8 mouse cellular contexts compared by ENCODE assay signal in the genomic region with DNA sequence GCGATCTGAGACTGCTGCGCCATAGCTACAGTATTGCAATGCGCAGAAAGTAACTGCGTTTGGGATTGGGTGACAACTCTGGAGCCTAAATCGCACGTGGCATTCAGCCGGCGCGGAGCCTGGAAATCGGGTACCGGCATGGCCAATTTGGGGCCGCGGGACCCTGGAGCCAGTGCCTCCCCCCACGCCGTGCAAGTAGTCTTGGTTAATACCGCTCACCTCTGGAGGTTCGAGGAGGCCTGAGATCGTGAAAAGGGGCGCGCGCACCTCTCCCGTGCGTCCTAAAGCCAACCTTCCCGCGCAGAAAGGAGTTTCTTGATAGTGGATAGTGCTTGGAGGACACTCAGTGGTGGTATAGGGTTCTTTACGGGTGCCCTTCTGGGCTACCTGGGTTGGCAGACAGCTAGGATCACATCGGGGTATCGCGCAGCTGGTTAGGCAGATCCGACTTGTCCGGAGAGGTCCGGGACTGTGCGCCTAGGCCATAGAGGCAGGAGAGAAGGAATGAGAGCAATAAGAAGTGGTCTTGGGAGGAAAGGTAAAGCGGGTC. TPM values are rescaled to one million over a fixed set of nuclear protein-coding genes. Genes with fewer than 3 reads are reported as not detected.
DNase-seq lines count a peak whose midpoint lies in the region; ATAC-seq and TF ChIP-seq lines count a peak whose summit lies in the region.

No protein-coding gene starts in this region.

- no peak for ATAC-seq in forebrain, embryonic 13.5 days
- no peak for ATAC-seq in lung, postnatal 0 days
- ATAC-seq in limb, embryonic 14.5 days (ENCODE audit: low FRiP score, low read depth) = no peak
- no peak for ATAC-seq in stomach, embryonic 16.5 days (ENCODE audit: insufficient read depth, low FRiP score)

- 51% methylated on average over 34 of the region's 34 CpGs for WGBS in forebrain, embryonic 10.5 days
- 51% methylated on average over 34 of the region's 34 CpGs for WGBS in forebrain, embryonic 13.5 days
- 55% methylated on average over 34 of the region's 34 CpGs for WGBS in lung, postnatal 0 days
- 53% methylated on average over 34 of the region's 34 CpGs for WGBS in limb, embryonic 14.5 days
- 49% methylated on average over 34 of the region's 34 CpGs for WGBS in stomach, embryonic 16.5 days

- no peak overlapping the region for H3K9ac ChIP-seq in forebrain, embryonic 13.5 days
- H3K9ac ChIP-seq in lung, postnatal 0 days (replicated peaks; ENCODE audit: low read depth) = no peak overlapping the region
- peak overlapping the region; percentile 48 for H3K9ac ChIP-seq in limb, embryonic 14.5 days (ENCODE audit: low read depth, low read length, severe bottlenecking)
- no peak overlapping the region for H3K9ac ChIP-seq in stomach, embryonic 16.5 days (ENCODE audit: low read length)

- peaks cover 39% of the 10 kb centered on the region for H3K9me3 ChIP-seq in forebrain, embryonic 10.5 days
- H3K9me3 ChIP-seq in forebrain, embryonic 13.5 days (replicated peaks) = peaks cover 28% of the 10 kb centered on the region
- H3K9me3 ChIP-seq in lung, postnatal 0 days (ENCODE audit: low read length) = no peaks in the 10 kb centered on the region
- peaks cover 33% of the 10 kb centered on the region for H3K9me3 ChIP-seq in limb, embryonic 14.5 days (ENCODE audit: control insufficient read depth, low read length)
- peaks cover 34% of the 10 kb centered on the region for H3K9me3 ChIP-seq in stomach, embryonic 16.5 days (replicated peaks; ENCODE audit: control insufficient read depth, low read length)

- H3K36me3 ChIP-seq in forebrain, embryonic 10.5 days (replicated peaks) = peaks cover 100% of the 10 kb centered on the region
- peaks cover 69% of the 10 kb centered on the region for H3K36me3 ChIP-seq in forebrain, embryonic 13.5 days (ENCODE audit: poor library complexity, severe bottlenecking)
- no peaks in the 10 kb centered on the region for H3K36me3 ChIP-seq in lung, postnatal 0 days (ENCODE audit: insufficient read depth, low read length)
- peaks cover 78% of the 10 kb centered on the region for H3K36me3 ChIP-seq in limb, embryonic 14.5 days (ENCODE audit: control insufficient read depth, insufficient read depth, low read length)
- peaks cover 50% of the 10 kb centered on the region for H3K36me3 ChIP-seq in stomach, embryonic 16.5 days (ENCODE audit: control insufficient read depth, insufficient read depth, low read length)

- H3K27me3 ChIP-seq in forebrain, embryonic 10.5 days (ENCODE audit: poor library complexity, severe bottlenecking) = peaks cover 72% of the 10 kb centered on the region
- H3K27me3 ChIP-seq in forebrain, embryonic 13.5 days = peaks cover 62% of the 10 kb centered on the region
- H3K27me3 ChIP-seq in lung, postnatal 0 days (replicated peaks; ENCODE audit: insufficient read depth, low read length) = peaks cover 26% of the 10 kb centered on the region
- H3K27me3 ChIP-seq in limb, embryonic 14.5 days (ENCODE audit: control insufficient read depth, insufficient read depth, low read length) = peaks cover 30% of the 10 kb centered on the region
- H3K27me3 ChIP-seq in stomach, embryonic 16.5 days (ENCODE audit: control insufficient read depth, insufficient read depth, low read length) = peaks cover 30% of the 10 kb centered on the region

- TF ChIP-seq POLR2A in limb, embryonic 14.5 days (IDR thresholded peaks at IDR 0.05; ENCODE audit: borderline replicate concordance, extremely low read depth, insufficient read depth, insufficient read length) = no peak

- peak overlapping the region; percentile 51 for H3K4me3 ChIP-seq in forebrain, embryonic 10.5 days
- H3K4me3 ChIP-seq in forebrain, embryonic 13.5 days = no peak overlapping the region
- H3K4me3 ChIP-seq in lung, postnatal 0 days (ENCODE audit: low read depth, low read length) = peak overlapping the region; percentile 20; the same call in 1 of the 2 replicates
- peak overlapping the region; percentile 42 for H3K4me3 ChIP-seq in limb, embryonic 14.5 days (replicated peaks; ENCODE audit: low read length)
- H3K4me3 ChIP-seq in stomach, embryonic 16.5 days (replicated peaks; ENCODE audit: low read length) = peak overlapping the region; percentile 41

- DNase-seq in forebrain, embryonic 10.5 days (ENCODE audit: extremely low spot score, low spot score) = no peak
- no peak for DNase-seq in lung, postnatal 0 days (ENCODE audit: low spot score)
- DNase-seq in lung, postnatal 4 days = no peak
- no peak for DNase-seq in limb, embryonic 14.5 days (ENCODE audit: low spot score)
- DNase-seq in cerebellum, postnatal 36 days = no peak
- no peak for DNase-seq in natural killer cell, adult 2 months (ENCODE audit: low spot score in 2 of 2)

- TF ChIP-seq CTCF in lung, postnatal 0 days (IDR thresholded peaks at IDR 0.05) = no peak

- peaks cover 73% of the 10 kb centered on the region for H3K4me1 ChIP-seq in forebrain, embryonic 10.5 days
- peaks cover 40% of the 10 kb centered on the region for H3K4me1 ChIP-seq in forebrain, embryonic 13.5 days
- H3K4me1 ChIP-seq in lung, postnatal 0 days (ENCODE audit: insufficient read depth, low read depth, low read length) = no peaks in the 10 kb centered on the region
- peaks cover 8% of the 10 kb centered on the region; the same call in 1 of the 2 replicates for H3K4me1 ChIP-seq in limb, embryonic 14.5 days (ENCODE audit: control insufficient read depth, insufficient read depth, low read length)
- H3K4me1 ChIP-seq in stomach, embryonic 16.5 days (ENCODE audit: control insufficient read depth, insufficient read depth, low read length) = no peaks in the 10 kb centered on the region

- H3K27ac ChIP-seq in forebrain, embryonic 10.5 days = no peak overlapping the region
- no peak overlapping the region for H3K27ac ChIP-seq in forebrain, embryonic 13.5 days
- no peak overlapping the region for H3K27ac ChIP-seq in lung, postnatal 0 days (ENCODE audit: low read length)
- no peak overlapping the region for H3K27ac ChIP-seq in limb, embryonic 14.5 days (replicated peaks; ENCODE audit: low read depth, low read length)
- H3K27ac ChIP-seq in stomach, embryonic 16.5 days (ENCODE audit: low read length) = no peak overlapping the region

- no peak overlapping the region for H3K4me2 ChIP-seq in forebrain, embryonic 13.5 days
- H3K4me2 ChIP-seq in lung, postnatal 0 days (replicated peaks; ENCODE audit: low read depth, low read length) = no peak overlapping the region
- peak overlapping the region; percentile 49 for H3K4me2 ChIP-seq in limb, embryonic 14.5 days (replicated peaks; ENCODE audit: low read depth, low read length, severe bottlenecking)
- H3K4me2 ChIP-seq in stomach, embryonic 16.5 days (ENCODE audit: low read depth, low read length) = 0 out of 2 replicates have a peak overlapping the region, but pooled peaks have one; percentile 16

- no peak for TF ChIP-seq EP300 in lung, postnatal 0 days (IDR thresholded peaks at IDR 0.05)

RNA-seq across cellular contexts. Expression of a gene that starts 1.9 kb away (rescaled TPM):
- polyA plus RNA-seq in forebrain, embryonic 10.5 days (2016; fragmentation: Nextera tagmentation; extraction: Ambion mirVana) = 880 and 928 TPM in 2 replicates
- polyA plus RNA-seq in forebrain, embryonic 13.5 days (2015; fragmentation: Nextera tagmentation; extraction: Ambion mirVana) = 976 and 1,086 TPM in 2 replicates
- polyA plus RNA-seq in lung, postnatal 0 days (2015; fragmentation: Nextera tagmentation; extraction: Ambion mirVana) = 1,238 and 1,252 TPM in 2 replicates
- polyA plus RNA-seq in limb, embryonic 14.5 days (2012; rRNA removed) = 2,875 and 2,934 TPM in 2 replicates
- 2,366 and 2,381 TPM in 2 replicates for polyA plus RNA-seq in limb, embryonic 14.5 days (2014; fragmentation: Nextera tagmentation; extraction: Ambion mirVana)
- polyA plus RNA-seq in stomach, embryonic 16.5 days (2015; fragmentation: Nextera tagmentation; extraction: Ambion mirVana) = 581 and 721 TPM in 2 replicates

Comparison
In these comparisons a context has a peak if more than half of its experiments do, and no peak if none do; other contexts are left out.
1. H3K4me2 ChIP-seq: peak in limb, embryonic 14.5 days (single experiment) and stomach, embryonic 16.5 days (single experiment); none in forebrain, embryonic 13.5 days (single experiment) and lung, postnatal 0 days (single experiment).